Mouse (Mus musculus) liver, postnatal 0 days (tissue): ENCODE data around the gene Myo18b. TPM values are rescaled to one million over a fixed set of nuclear protein-coding genes. Genes with fewer than 3 reads are reported as not detected.

ENCODE experiments used
- ATAC-seq: fragments of 200-750 bp; cut with Nextera tagmentation; 2 replicates; pipeline ENCODE4 v1.8.0; 2017; ENCODE audit warnings: mild to moderate bottlenecking, moderate library complexity
- DNase-seq: peaks from one replicate; pipeline ENCODE4 v3.0.0-alpha.2; 2016
- H3K27ac ChIP-seq: fragments of 300-500 bp; sonication (generic); 2 replicates; pipeline ENCODE4 v1.5.1; 2014; ENCODE audit warnings: antibody characterized with exemption, moderate library complexity, mild to moderate bottlenecking, low read depth
- H3K27me3 ChIP-seq: fragments of 300-500 bp; sonication (generic); 2 replicates; pipeline ENCODE4 v1.6.1; 2014; ENCODE audit warnings: low read length, control low read depth, mixed read lengths; ENCODE audit not compliant: insufficient read depth
- H3K36me3 ChIP-seq: fragments of 300-500 bp; sonication (generic); replicated peaks from 2 replicates; pipeline ENCODE4 v1.6.1; 2014; ENCODE audit warnings: mild to moderate bottlenecking, control low read depth, low read length, moderate library complexity, mixed read lengths; ENCODE audit not compliant: insufficient read depth
- H3K4me1 ChIP-seq: fragments of 300-500 bp; sonication (generic); 2 replicates; pipeline ENCODE4 v1.6.1; 2014; ENCODE audit warnings: antibody characterized with exemption, mild to moderate bottlenecking, control low read depth; ENCODE audit not compliant: insufficient read depth
- H3K4me2 ChIP-seq: fragments of 300-500 bp; sonication (generic); 2 replicates; pipeline ENCODE4 v1.6.1; 2014; ENCODE audit warnings: low read depth, mild to moderate bottlenecking, low read length, moderate library complexity, mixed read lengths
- H3K4me3 ChIP-seq: fragments of 300-500 bp; sonication (generic); 2 replicates; pipeline ENCODE4 v1.5.1; 2014; ENCODE audit warnings: low read depth, low read length
- H3K9ac ChIP-seq: fragments of 300-500 bp; sonication (generic); replicated peaks from 2 replicates; pipeline ENCODE4 v1.6.1; 2014; ENCODE audit warnings: mild to moderate bottlenecking, moderate library complexity
- H3K9me3 ChIP-seq: fragments of 300-500 bp; sonication (generic); 2 replicates; pipeline ENCODE4 v1.6.1; 2016; ENCODE audit warnings: mild to moderate bottlenecking, control low read depth, low read length, mixed read lengths
- CTCF ChIP-seq: sonication (generic); IDR thresholded peaks from 2 replicates; pipeline ENCODE4 v1.5.1; 2016; ENCODE audit warnings: antibody characterized with exemption, low read depth
- EP300 ChIP-seq: IDR thresholded peaks from 2 replicates; pipeline ENCODE4 v1.6.1; 2016; ENCODE audit warnings: antibody characterized with exemption, low read depth, mild to moderate bottlenecking
- WGBS: fragments of 180-500 bp; shearing (Covaris S2); extraction: QIAGEN DNeasy Blood & Tissue Kit; methylation state at CpG from one replicate; pipeline ENCODE4 v1.1.7; 2014; ENCODE audit not compliant: insufficient replicate concordance; 5-methylcytosine and 5-hydroxymethylcytosine counted together
- polyA plus RNA-seq: library from polyadenylated mRNA; unstranded; fragments of >200 nt; fragmentation: Nextera tagmentation; extraction: Ambion mirVana; gene quantifications from 2 replicates; pipeline ENCODE4 v1.2.1, GENCODE M21; 2015

Myo18b gene
- polyA plus RNA-seq, 1 experiment from 2014 or later, result not detected

DNA sequence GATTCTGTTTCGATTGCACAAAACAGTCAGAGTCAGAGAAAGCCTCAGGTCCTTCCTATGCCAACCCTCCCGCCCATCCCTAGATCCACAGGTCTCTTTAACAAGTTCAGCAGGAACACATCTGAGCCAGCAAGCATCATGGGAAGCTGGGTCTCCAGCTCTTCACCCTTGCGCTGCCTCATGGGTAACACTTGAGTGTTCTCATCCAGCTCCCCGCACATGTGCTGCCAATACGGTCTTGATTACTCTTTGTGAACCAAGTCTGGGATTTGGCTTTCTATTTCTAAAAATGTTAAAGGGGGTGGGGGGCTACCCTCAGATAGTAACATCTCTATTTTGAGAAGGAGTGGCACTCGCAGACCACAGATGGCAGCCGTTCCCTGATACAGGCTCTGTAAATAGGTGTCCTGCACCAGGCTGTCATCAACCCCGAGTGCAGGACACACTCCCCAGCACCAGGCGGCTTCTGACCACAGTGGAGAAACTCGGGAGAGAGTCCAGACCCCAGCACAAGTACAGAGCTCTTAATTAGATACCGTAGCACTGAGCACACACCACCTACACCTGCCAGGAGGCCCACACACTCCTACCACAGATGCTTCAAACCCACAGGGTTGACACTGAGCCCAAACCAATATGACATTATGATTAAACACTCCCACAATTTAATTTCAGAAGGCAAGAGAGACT, 36.9 kb upstream of the Myo18b start:
- Histone ChIP-seq H3K27me3 (no peaks in the 10 kb centered on the region), H3K9ac (no peak overlapping the region), H3K36me3 (peaks cover 7% of the 10 kb centered on the region; the same call in 1 of the 2 replicates), H3K4me1 (no peaks in the 10 kb centered on the region), H3K4me3 (no peak overlapping the region), H3K27ac (no peak overlapping the region), H3K4me2 (no peak overlapping the region), H3K9me3 (no peaks in the 10 kb centered on the region)
- no peak for ATAC-seq
- 79% methylated on average over 11 of the region's 11 CpGs for WGBS
- no peak for DNase-seq
- no peak for TF ChIP-seq CTCF
- no peak for TF ChIP-seq EP300

DNA sequence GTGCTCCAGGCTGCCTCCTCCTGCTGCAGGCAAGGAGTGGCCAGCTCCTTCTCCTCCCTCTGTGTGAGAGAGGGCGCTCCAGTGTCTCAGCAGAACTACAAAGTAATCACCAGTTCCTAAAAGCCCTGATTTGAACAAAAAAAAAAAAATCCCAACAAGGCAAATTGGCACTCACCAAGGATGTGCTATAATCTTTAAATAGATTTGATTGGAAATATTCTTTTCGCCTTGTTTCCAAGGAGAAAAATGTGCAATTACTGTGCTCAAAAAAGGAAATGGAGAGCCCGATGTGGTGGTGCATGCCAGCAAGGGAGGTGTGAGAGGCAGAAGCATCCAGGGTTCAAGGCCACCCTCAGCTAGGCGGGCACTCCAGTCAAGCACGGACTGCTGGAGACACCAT, 35.7 kb upstream of the Myo18b start:
- peaks cover 6% of the 10 kb centered on the region; the same call in 1 of the 2 replicates for H3K36me3 ChIP-seq
- H3K9me3 ChIP-seq, result no peaks in the 10 kb centered on the region
- DNase-seq, result no peak
- WGBS, result 80% methylated on average over 5 of the region's 5 CpGs
- H3K4me2 ChIP-seq, result no peak overlapping the region
- H3K27ac ChIP-seq, result no peak overlapping the region
- ATAC-seq, result no peak
- TF ChIP-seq EP300 (no peak), CTCF (no peak)
- no peak overlapping the region for H3K9ac ChIP-seq
- no peaks in the 10 kb centered on the region for H3K27me3 ChIP-seq
- no peaks in the 10 kb centered on the region for H3K4me1 ChIP-seq
- no peak overlapping the region for H3K4me3 ChIP-seq

- Histone ChIP-seq H3K27me3 (no peaks in the 10 kb centered on the region), H3K9ac (no peak overlapping the region), H3K4me1 (no peaks in the 10 kb centered on the region), H3K4me3 (no peak overlapping the region), H3K36me3 (peaks cover 3% of the 10 kb centered on the region; the same call in 1 of the 2 replicates), H3K9me3 (no peaks in the 10 kb centered on the region), H3K4me2 (no peak overlapping the region), H3K27ac (no peak overlapping the region)
- no peak for ATAC-seq
- no peak for DNase-seq
- TF ChIP-seq EP300, result no peak
- no peak for TF ChIP-seq CTCF
- WGBS, result 63% methylated on average over 10 of the region's 10 CpGs
Measured at GRCm38 (mm10) chr5:112928201-112928881, 32.2 kb upstream of the Myo18b start.

DNA sequence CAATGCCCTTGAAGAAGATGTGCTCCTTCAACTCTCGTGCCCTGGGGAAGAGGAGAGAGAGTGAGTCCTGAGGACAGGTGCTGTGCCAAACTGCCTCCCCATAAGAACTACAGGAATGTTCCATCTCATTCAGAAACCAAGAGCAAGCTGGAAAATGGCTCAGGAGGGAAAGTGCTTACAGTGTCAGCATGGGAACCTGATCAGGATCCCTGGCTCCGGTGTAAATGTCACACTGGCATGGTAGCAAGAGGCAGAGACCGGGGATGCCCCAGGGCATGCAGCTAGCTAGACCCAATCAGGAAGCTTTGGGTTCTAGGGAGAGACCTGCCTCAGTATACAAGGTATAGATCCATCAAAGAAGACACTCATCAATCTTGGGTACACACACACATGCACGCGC, 29.3 kb upstream of the Myo18b start:
- ATAC-seq (no peak), DNase-seq (no peak)
- H3K9ac ChIP-seq, result no peak overlapping the region
- H3K4me1 ChIP-seq, result peaks cover 4% of the 10 kb centered on the region
- TF ChIP-seq EP300 (no peak), CTCF (no peak)
- no peak overlapping the region for H3K4me2 ChIP-seq
- H3K4me3 ChIP-seq, result no peak overlapping the region
- no peaks in the 10 kb centered on the region for H3K9me3 ChIP-seq
- H3K27me3 ChIP-seq, result no peaks in the 10 kb centered on the region
- no peak overlapping the region for H3K27ac ChIP-seq
- WGBS, result 90% methylated on average over 5 of the region's 5 CpGs
- H3K36me3 ChIP-seq, result peaks cover 3% of the 10 kb centered on the region; the same call in 1 of the 2 replicates

DNA sequence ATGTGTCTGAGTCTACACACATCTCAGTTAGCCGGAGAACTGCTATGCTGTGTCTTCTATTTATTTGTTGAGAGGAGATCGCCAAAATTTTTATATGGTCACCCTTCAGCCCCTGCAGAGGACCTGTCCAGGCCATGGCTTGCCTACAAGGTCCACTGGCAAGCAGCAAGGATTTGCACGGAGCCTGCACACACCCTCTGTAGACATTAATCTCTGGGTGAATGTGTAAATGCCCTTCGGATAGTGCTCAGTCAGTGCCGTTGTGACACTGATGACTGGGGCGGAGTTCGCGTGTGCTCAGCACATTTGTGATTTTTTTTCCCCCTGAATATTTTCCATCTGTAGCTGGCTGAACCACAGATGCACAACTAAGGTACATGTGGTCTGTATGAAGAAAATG, 28.6 kb upstream of the Myo18b start:
- 73% methylated on average over 8 of the region's 8 CpGs for WGBS
- no peak for ATAC-seq
- TF ChIP-seq EP300 (no peak), CTCF (no peak)

DNA sequence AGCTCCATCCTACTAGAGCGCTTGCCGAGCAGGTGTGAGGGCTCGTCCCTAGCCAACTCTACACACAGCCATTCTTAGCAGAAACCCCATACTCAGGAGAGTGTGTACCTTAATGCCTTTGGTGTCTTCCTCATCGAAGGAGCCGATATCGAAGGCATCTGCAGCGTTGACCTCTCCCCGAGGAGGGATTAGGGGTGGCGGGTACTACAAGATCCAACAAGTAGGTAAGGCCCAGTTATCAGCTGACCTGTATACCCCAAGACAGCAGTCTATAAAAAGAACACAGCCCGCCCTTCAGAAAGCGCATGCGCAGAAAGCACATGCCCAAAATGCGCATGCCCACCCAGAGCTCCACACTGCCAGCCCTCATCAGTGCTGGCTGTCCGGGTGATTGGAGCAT, 27.7 kb upstream of the Myo18b start:
- 0 out of 2 replicates have a peak, but pooled peaks cover 3% of the 10 kb centered on the region for H3K36me3 ChIP-seq
- H3K4me3 ChIP-seq, result no peak overlapping the region
- TF ChIP-seq CTCF (no peak), EP300 (no peak)
- H3K4me1 ChIP-seq, result peaks cover 4% of the 10 kb centered on the region
- no peaks in the 10 kb centered on the region for H3K27me3 ChIP-seq
- ATAC-seq (no peak), DNase-seq (no peak)
- H3K27ac ChIP-seq, result no peak overlapping the region
- H3K9ac ChIP-seq, result no peak overlapping the region
- H3K4me2 ChIP-seq, result no peak overlapping the region
- no peaks in the 10 kb centered on the region for H3K9me3 ChIP-seq
- WGBS, result 88% methylated on average over 14 of the region's 14 CpGs

More for the DNA sequence above, 28.6 kb upstream of the Myo18b start:
- no peak overlapping the region for H3K9ac ChIP-seq
- H3K4me1 ChIP-seq, result peaks cover 4% of the 10 kb centered on the region
- no peaks in the 10 kb centered on the region for H3K27me3 ChIP-seq
- no peaks in the 10 kb centered on the region for H3K9me3 ChIP-seq
- H3K27ac ChIP-seq, result no peak overlapping the region
- H3K36me3 ChIP-seq, result peaks cover 3% of the 10 kb centered on the region; the same call in 1 of the 2 replicates
- no peak for DNase-seq
- no peak overlapping the region for H3K4me3 ChIP-seq
- no peak overlapping the region for H3K4me2 ChIP-seq
